Mouse (Mus musculus) frontal cortex, adult 2 months (tissue): ENCODE results near the gene Vgll4. TPM values are rescaled to one million over a fixed set of nuclear protein-coding genes. Genes with fewer than 3 reads are reported as not detected.
"Not testable (repeated sequence)": the region's sequence is repeated elsewhere in the genome, so short reads cannot be mapped to it uniquely, and the experiment has no call there.

ENCODE experiments used
- DNase-seq, 2 experiments: peaks; one replicate each; pipeline ENCODE4 v3.0.0; 2022; ENCODE audit warnings: low spot score in 1 of 2; ENCODE audit errors: extremely low spot score in 1 of 2
- polyA plus RNA-seq: library from polyadenylated mRNA; depleted of rRNA; stranded (reverse); fragments of >200 nt; gene quantifications from 2 replicates; pipeline ENCODE4 v1.2.3, GENCODE M21; 2012

Gene Vgll4
- polyA plus RNA-seq, 1 experiment = 33.5 TPM

DNA sequence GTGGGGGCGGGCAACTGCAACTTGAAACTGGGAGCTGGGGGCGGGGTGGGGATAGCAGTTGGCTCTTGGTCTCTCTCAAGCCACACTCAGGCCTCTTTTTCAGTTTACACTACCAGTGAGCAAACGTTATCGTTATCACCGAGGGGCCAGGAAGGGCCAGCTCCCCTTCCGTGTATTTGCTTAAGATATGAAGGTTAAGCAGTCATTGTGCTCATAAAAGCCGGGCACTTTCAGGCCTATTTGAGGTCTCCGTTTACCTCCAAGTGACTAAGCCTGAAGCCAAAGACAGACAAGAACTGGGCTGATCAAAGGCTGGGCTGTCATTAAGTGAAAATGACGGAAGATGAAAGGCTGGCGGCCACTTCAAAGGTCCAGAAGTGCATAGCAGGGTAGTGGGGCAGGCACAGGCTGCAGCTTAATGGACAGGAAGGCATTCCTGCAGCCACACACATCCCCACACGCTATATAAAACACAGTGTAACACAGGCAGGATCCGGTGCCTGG lies 68.4 kb downstream of the Vgll4 start:
- no peak for DNase-seq

DNA sequence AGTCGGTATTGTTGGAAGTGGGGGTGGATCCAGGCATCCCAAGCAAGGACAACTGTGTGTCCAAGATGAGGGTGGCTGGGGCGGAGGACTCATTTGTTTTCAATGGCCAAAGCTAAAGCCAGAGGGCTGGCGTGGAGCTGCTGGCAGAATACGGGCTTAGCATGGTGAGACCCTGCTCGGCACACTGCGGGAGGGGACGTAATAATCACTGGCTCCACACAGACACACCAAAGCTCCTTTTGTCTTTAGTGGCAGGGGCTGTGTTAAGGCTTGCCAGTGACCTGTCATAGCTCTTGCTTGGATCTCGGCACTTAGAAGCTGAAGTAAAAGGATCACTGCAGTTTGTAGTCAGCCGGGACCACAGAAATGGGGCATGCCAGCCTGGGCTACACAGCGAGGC lies 69.6 kb downstream of the Vgll4 start:
- no peak for DNase-seq

DNA sequence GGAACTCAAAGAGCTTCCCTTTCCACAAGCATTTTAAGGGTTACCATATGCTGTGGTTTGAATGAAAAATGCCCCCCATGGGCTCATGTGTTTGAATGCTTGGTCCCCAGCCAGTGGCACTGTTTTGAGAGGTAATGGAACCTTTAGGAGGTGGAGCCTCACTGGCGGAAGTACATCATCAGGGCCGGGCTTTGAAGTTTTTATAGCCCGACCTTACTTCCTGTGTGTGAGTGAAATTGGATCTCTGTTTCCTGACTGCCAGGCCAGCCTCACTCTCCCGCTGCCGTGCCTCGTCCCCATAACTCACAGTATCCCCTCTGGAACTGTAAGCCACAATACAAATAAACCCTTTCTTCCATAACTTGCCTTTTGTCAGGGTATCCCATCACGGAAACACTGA lies 70.1 kb downstream of the Vgll4 start:
- no peak for DNase-seq

DNA sequence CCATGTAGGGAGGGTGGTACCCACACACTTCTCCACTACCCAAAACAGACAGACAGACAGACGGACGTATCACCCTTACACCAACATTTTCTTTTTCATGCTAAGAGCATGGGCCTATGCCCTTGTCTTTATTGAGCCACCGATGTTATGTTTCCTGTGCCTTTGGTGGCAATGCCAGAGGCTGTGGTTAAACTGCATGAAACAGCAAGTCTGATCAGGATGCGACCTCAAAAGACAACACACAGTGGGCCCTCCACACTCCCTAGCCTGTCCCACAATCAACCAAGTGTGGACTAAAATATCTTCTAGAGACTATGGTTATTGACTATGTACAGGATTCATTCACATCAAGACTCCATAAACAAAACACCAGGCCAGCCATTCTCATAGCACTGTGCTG lies 70.8 kb downstream of the Vgll4 start:
- no peak for DNase-seq

DNA sequence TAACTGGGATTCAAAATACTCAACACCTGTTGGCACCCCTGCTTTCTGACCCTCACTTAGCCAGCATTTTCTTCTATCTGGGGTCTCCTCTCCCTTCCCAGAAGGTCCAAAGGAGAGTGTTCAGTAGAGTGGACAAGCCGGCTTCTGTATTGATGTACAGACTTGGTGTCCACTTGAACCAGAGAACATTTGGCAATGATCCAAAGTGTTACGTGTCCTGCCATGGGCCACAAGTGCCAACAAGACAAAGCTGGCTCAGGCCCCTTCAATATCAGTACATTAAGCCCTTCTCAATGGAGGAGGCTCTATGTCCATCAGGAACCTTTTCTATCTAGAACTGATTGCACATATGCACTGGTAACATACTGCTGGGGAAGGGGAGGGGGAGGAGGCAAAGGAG lies 73.5 kb downstream of the Vgll4 start:
- DNase-seq = no peak

DNA sequence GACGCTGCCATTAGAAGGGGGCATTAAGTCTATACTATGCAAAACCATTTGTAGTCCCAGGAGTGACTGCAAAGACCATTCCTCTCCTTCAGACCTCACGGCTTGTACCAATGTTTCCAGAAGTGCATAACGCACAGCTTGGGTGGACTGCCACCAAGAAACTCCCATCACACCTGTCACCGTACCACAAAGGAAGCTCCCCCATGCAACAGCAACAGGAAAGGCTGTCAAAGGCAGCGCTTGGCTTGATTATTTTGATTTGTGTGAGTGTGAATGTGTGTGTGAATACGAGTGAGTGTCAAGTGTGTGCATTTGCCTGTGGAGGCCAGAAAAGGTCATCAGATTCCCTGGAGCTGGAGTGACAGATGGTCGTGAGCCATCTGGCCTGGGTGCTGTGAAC lies 74.6 kb downstream of the Vgll4 start:
- no peak for DNase-seq

DNA sequence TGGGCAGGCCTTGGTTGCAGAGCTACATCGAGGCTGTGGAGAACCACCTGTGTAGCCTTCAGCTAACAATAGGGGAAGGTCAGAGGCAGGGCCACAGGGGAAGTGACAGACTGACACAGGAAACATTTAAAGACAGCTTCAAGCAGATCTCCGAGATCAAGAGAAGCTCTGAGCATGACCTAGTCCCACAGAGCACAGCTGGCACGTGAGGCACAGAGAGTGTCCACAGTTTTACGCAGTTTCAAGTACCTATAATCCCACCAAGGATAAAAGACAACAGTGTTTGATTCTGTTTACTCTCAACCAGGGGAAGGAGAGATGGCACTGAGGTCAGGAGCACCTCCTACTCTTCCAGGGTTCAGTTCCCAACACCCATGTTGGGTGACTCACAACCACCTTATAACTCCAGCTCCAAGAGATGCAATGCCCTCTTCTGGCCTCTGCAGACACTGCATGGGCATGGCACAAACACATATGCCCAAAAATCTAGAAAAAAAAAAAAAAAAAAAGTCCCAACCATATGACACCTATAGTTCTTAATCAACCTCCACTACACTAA lies 75.2 kb downstream of the Vgll4 start:
- DNase-seq = no peak

- DNase-seq = peak in 1 of 2 experiments; percentile 56
These were observed 76.2 kb downstream of the Vgll4 start for GRCm38 (mm10) chr6:114893427-114894209.

DNA sequence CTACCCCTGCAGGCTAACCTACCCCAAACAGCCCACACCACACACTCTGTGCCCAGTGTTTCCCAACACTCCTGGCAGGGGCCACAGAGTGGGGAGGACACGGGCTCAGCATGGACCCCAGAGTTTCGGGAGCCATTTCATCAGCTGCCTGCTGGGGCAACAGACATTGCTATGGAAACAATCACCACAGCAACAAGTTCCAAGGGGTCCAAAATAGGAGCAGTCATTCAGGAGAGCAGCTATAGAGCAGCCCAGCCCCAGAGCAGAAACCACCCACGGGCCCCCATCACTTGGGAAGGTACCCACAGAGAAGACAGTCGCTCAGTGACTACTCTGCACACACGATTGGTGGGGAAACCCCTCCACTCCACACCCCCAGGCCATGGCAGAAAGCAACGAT lies 77.4 kb downstream of the Vgll4 start:
- peak; percentile 67 to 80 for DNase-seq

DNA sequence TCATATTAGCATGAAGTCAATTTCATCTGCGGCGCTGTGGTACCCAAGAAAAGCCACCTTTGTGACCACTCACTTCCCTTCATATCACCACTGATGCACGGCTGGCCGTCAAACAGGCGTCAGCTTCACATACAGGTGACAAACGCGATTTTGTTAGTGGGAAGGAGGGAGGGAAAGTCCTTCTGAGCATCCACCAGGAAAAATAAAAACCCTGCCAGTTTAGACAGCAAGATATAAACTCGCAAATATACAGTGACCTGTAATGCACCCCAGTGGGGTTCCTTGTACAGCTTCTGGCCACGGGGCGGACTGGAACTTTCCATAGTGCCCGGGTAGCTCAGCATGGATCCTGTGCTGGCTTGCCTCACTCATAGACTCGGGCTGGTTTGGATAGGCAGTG lies 78.0 kb downstream of the Vgll4 start:
- DNase-seq = no peak

GRCm38 (mm10) chr6:114891272-114891671 lies 78.5 kb downstream of the Vgll4 start:
- DNase-seq = no peak

- DNase-seq = peak in 1 of 2 experiments; percentile 80
These were observed 79.2 kb downstream of the Vgll4 start for GRCm38 (mm10) chr6:114890411-114891115.

- not testable (repeated sequence) for DNase-seq
These were observed 79.8 kb downstream of the Vgll4 start for GRCm38 (mm10) chr6:114889971-114890370.

GRCm38 (mm10) chr6:114888922-114889321 lies 80.9 kb downstream of the Vgll4 start:
- peak; percentile 75 to 81 for DNase-seq

GRCm38 (mm10) chr6:114886504-114887361 lies 83.1 kb downstream of the Vgll4 start:
- DNase-seq = no peak

DNA sequence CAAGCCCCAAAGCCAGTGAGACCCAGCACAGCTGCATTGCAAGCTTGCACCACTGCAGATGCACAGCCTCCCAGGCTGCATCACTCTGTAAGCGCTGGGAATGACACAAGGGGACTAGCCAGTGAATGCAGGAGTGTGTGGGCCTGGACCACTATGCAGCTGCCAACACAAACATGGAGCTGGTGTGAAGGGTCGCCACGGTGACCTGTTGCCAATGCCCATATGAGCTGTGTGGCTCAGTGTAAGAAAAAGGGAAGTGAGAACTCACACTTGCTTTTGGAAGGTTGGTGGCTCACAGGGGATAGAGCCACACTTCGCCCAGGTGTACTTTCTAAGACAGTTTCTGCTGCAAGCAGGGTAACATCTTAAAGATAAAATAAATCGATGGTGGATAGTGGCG lies 83.8 kb downstream of the Vgll4 start:
- no peak for DNase-seq

DNA sequence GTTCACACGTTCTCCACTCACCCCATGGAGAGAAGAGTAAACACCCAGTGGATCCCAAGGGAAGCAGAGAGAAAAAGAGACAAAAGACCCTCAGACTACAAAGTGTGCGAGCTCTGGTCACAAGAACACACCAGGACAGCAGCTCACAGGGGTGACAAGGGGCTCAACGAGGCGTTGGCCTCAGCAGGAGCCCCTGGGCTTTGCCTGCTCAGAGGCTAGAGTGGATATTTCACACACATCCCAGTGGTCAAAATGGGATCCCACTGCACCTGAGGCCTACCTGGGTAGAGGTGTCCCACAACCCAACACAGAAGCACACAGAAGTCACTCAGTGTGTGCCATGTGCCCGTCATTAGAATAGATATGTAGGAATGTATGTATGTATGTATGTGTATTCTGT lies 84.7 kb downstream of the Vgll4 start:
- no peak for DNase-seq

- peak in 1 of 2 experiments; percentile 82 for DNase-seq
These were observed 86.5 kb downstream of the Vgll4 start for GRCm38 (mm10) chr6:114883261-114883740.

- peak in 1 of 2 experiments; percentile 34 for DNase-seq
These were observed 87.1 kb downstream of the Vgll4 start for GRCm38 (mm10) chr6:114882675-114883074.

DNA sequence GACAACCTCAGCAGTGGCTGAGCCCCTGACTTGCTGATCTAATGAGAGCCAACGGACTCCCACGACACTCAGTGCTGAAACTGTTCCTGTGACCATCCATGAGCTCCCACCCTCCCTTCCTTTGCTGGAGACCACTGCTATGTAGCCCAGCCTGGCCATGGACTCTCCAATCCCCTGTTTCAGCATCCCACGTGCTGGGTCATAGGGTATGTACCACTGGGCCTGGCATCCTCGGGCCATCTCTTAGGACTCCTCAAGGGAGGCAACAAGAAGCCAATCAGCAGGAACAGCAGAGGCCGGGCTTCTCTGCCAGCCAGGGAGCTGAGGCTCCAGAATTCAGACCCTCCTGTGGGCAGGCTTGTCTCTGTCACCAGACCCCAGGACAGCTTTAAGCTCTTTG lies 87.6 kb downstream of the Vgll4 start:
- no peak for DNase-seq
